Mouse (Mus musculus) liver, postnatal 0 days (tissue): ENCODE results near the gene Vwa8.

Source experiments
- CTCF ChIP-seq: sonication (generic); IDR thresholded peaks from 2 replicates; pipeline ENCODE4 v1.5.1; 2016; ENCODE audit warnings: antibody characterized with exemption, low read depth
- EP300 ChIP-seq: IDR thresholded peaks from 2 replicates; pipeline ENCODE4 v1.6.1; 2016; ENCODE audit warnings: antibody characterized with exemption, low read depth, mild to moderate bottlenecking

DNA sequence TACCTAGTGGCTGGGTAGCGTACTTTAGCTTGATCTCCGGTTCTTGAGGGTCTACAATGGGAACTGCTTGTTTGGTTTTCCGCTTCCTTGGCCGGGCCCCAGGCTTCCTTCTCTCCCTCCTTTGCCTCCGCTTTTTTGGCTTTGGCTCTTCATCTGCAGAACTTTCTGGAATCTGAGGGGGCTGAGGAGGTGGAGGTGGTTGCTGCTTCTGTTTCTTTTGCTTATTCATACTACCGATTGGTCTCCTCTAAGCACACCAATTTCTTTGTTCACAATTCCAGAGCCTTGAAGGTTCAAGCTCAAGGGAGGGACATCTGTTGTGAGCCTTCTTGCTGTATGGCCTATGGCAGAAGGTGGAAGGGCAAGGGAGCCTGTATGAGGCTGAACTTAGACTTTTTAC is 365.3 kb downstream of the Vwa8 start:
- no peak for TF ChIP-seq CTCF
- TF ChIP-seq EP300 = no peak
